Mouse (Mus musculus) brain, embryonic 14.5 days (tissue): ENCODE data around the gene Pitpnb.

Source experiments
- CTCF ChIP-seq: fragments of 200-500 bp; IDR thresholded peaks from 2 replicates; pipeline ENCODE4 v1.5.1; 2012; ENCODE audit warnings: inconsistent platforms, mild to moderate bottlenecking, moderate library complexity, borderline replicate concordance; ENCODE audit not compliant: insufficient read depth, insufficient read length; ENCODE audit errors: extremely low read depth
- POLR2A ChIP-seq: fragments of 200-500 bp; IDR thresholded peaks from 2 replicates; pipeline ENCODE4 v1.6.1; 2012; ENCODE audit warnings: mild to moderate bottlenecking, inconsistent platforms, borderline replicate concordance; ENCODE audit not compliant: poor library complexity, insufficient read depth, insufficient read length, severe bottlenecking; ENCODE audit errors: extremely low read depth

DNA sequence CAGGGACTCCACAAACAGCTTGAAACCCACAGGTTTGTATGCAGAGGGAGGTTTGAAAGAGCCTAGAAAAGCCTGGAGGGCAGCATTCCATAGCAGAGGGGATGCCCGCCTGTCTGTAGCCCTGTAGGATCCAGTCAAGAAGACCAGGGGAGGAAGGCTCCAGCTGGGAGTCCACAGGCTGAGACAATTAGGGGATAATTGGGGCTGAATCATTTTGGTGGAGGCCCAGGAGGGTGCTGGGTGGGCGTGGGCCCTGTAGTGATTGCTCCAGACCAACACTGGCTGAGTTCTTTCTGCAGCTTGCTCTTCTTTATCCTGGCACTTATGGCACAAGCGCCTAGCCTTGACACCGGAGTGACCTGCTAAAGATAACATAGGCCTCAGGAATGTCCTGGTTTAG is 67.9 kb downstream of the Pitpnb start:
- no peak for TF ChIP-seq CTCF
- TF ChIP-seq POLR2A, result no peak
